Mouse (Mus musculus) liver, embryonic 14.5 days (tissue): ENCODE data around the gene Hist1h2bb.

ENCODE experiments used
- CTCF ChIP-seq: IDR thresholded peaks from 2 replicates; pipeline ENCODE4 v1.5.1; 2016; ENCODE audit warnings: antibody characterized with exemption, low read depth, control low read depth
- EP300 ChIP-seq: IDR thresholded peaks from 2 replicates; pipeline ENCODE4 v1.6.1; 2016; ENCODE audit warnings: antibody characterized with exemption, low read depth

DNA sequence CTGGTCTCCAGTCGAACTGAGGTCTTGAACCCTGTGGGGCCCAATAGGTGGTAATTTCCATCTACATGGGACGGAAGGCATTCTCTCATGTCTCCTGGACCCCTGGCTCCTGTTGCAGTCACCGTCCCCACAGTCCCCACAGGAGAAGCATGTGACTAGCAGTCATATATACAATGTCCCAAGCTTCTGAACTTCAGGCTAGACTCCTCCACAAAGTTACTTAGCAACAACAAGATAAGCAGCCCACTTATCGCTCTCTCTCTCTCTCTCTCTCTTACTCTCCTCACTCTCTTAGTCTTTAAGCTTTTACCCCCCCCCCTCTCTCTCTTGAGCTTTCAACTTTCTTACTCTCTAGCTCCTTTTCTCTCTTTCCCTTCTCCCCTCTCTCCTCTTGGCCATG lies 22.3 kb upstream of the Hist1h2bb start:
- no peak for TF ChIP-seq CTCF
- TF ChIP-seq EP300: no peak
